Mouse (Mus musculus) spleen, adult 2 months (tissue): ENCODE measurements at regions not wholly inside any gene's neighbourhood (a gene's known extent, or its start where the extent isn't known, plus 50 kb on each side); places are given as distances from the start of the nearest gene placed in this dataset.

Experiments
- CTCF ChIP-seq: fragments of 200-500 bp; IDR thresholded peaks from 2 replicates; pipeline ENCODE4 v1.5.1; 2011; ENCODE audit warnings: mild to moderate bottlenecking, inconsistent platforms; ENCODE audit not compliant: insufficient read depth, insufficient read length, insufficient replicate concordance; ENCODE audit errors: extremely low read depth
- POLR2A ChIP-seq: fragments of 200-500 bp; IDR thresholded peaks from 2 replicates; pipeline ENCODE4 v1.6.1; 2011; ENCODE audit warnings: low read depth, low read length, inconsistent platforms

DNA sequence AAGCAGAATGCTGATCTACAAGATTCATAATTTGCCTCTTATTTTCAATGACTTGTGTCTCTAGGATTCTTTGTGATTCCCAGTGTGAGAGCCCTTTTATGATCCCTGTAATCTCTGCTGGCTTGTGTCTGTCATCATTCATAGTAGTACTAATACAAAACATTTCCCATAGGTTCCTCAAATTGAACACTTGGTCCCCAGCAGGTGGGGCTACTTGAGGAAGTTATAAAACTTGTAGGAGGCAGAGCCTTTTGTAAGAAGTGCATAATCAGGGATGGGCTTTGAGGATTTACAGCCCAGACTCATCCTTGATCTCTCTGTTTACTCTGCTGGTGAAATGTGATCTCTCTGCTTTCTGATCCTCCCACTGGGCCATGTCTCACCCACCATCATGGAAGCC lies 743.6 kb downstream of the Adgrl2 start:
- TF ChIP-seq CTCF (no peak), POLR2A (no peak)
